Mouse (Mus musculus): ENCODE measurements around the gene Nif3l1.

DNA sequence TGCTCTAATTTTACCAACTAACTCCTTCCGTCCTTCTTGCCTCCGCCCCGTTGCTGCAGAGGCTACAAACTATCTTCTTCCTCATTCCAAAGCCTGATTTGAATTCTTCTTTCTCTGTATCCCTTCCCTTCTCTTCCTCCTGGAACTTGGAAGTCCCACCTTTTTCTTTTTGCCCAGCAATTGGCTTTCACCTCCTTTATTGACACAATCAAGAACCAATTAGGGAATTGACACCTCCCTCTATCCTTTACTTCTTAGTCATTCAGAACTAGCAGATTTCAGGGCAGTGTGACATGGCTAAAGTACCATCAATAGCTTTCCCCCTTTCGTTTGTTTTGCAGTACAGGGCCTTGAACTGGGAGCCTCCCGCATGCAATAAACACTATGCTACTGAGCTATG is 13.2 kb downstream of the Nif3l1 start:
- TF ChIP-seq CTCF (conservative IDR thresholded peaks at IDR 0.05 in 1 of 2, IDR thresholded peaks at IDR 0.05 in 1 of 2; ENCODE audit: low read depth in 2 of 2, low read length in 2 of 2) (no peak), ZNF384 (IDR thresholded peaks at IDR 0.05; ENCODE audit: low read depth, low read length) (no peak), SMC3 (IDR thresholded peaks at IDR 0.05; ENCODE audit: low read depth, low read length) (no peak), EP300 (IDR thresholded peaks at IDR 0.05; ENCODE audit: low read length) (no peak), POLR2A (IDR thresholded peaks at IDR 0.05; ENCODE audit: low read depth, low read length) (no peak)
